Mouse (Mus musculus): Measurements from ENCODE around the gene Tmem132c. TPM values are rescaled to one million over a fixed set of nuclear protein-coding genes. Genes with fewer than 3 reads are reported as not detected.

Gene Tmem132c
- polyA plus RNA-seq (2017; shearing (Covaris generic)), result not detected

GRCm38 (mm10) chr5:127241136-127241924, at the start of gene Tmem132c:
Tmem132c (plus strand) TSS chr5:127241808.

